Mouse (Mus musculus) limb, embryonic 12.5 days (tissue): ENCODE results near the gene Cyp2d22. TPM values are rescaled to one million over a fixed set of nuclear protein-coding genes. Genes with fewer than 3 reads are reported as not detected.

Experiments
- ATAC-seq: fragments of 200-750 bp; cut with Nextera tagmentation; 2 replicates; pipeline ENCODE4 v1.8.0; 2017; ENCODE audit warnings: low read depth, moderate TSS enrichment; ENCODE audit not compliant: insufficient number of reproducible peaks, insufficient read depth, low FRiP score, low TSS enrichment
- H3K27ac ChIP-seq: fragments of 300-500 bp; sonication (generic); 2 replicates; pipeline ENCODE4 v1.5.1; 2016; ENCODE audit warnings: mild to moderate bottlenecking, moderate library complexity
- H3K27me3 ChIP-seq: fragments of 300-500 bp; sonication (generic); 2 replicates; pipeline ENCODE4 v1.6.1; 2016; ENCODE audit warnings: mild to moderate bottlenecking, moderate library complexity
- H3K36me3 ChIP-seq: fragments of 300-500 bp; sonication (generic); 2 replicates; pipeline ENCODE4 v1.6.1; 2016; ENCODE audit warnings: mild to moderate bottlenecking, moderate library complexity
- H3K4me1 ChIP-seq: fragments of 300-500 bp; sonication (generic); replicated peaks from 2 replicates; pipeline ENCODE4 v1.6.1; 2016
- H3K4me2 ChIP-seq: fragments of 300-500 bp; sonication (generic); 2 replicates; pipeline ENCODE4 v1.6.1; 2016; ENCODE audit warnings: mild to moderate bottlenecking, moderate library complexity
- H3K4me3 ChIP-seq: fragments of 300-500 bp; sonication (generic); replicated peaks from 2 replicates; pipeline ENCODE4 v1.5.1; 2016; ENCODE audit warnings: mild to moderate bottlenecking
- H3K9ac ChIP-seq: fragments of 300-500 bp; sonication (generic); replicated peaks from 2 replicates; pipeline ENCODE4 v1.6.1; 2016; ENCODE audit warnings: mild to moderate bottlenecking, moderate library complexity
- H3K9me3 ChIP-seq: fragments of 300-500 bp; sonication (generic); 2 replicates; pipeline ENCODE4 v1.6.1; 2016; ENCODE audit warnings: mild to moderate bottlenecking, moderate library complexity
- WGBS: fragments of 180-500 bp; shearing (Covaris S2); methylation state at CpG from one replicate; pipeline ENCODE4 v1.1.7; 2016; 5-methylcytosine and 5-hydroxymethylcytosine counted together
- polyA plus RNA-seq: library from polyadenylated mRNA; unstranded; fragments of >200 nt; fragmentation: Nextera tagmentation; extraction: Ambion mirVana; gene quantifications from 2 replicates; pipeline ENCODE4 v1.2.1, GENCODE M21; 2016

The Cyp2d22 gene
- 3.3 and 5.2 TPM in 2 replicates for polyA plus RNA-seq

- no peaks in the 10 kb centered on the region; the same call in 1 of the 2 replicates for H3K27me3 ChIP-seq
- peak; percentile 82 for ATAC-seq
- H3K4me1 ChIP-seq, result peaks cover 18% of the 10 kb centered on the region
- WGBS, result 1% methylated on average over 17 of the region's 24 CpGs
- peak within 1 kb of the TSS; percentile 56 for H3K9ac ChIP-seq
- peak within 1 kb of the TSS; percentile 49 for H3K4me3 ChIP-seq
- H3K4me2 ChIP-seq, result peak within 1 kb of the TSS; percentile 68
- H3K36me3 ChIP-seq, result no peaks in the 10 kb centered on the region
- H3K9me3 ChIP-seq, result no peaks in the 10 kb centered on the region
- H3K27ac ChIP-seq, result peak within 1 kb of the TSS; percentile 64
Observed at GRCm38 (mm10) chr15:82379871-82380713, at the start of gene Cyp2d22. Gene Cyp2d22 (minus strand): TSS chr15:82380260.

GRCm38 (mm10) chr15:82423471-82423870, 43.4 kb upstream of the Cyp2d22 start:
- 80% methylated on average over 3 of the region's 3 CpGs for WGBS
- ATAC-seq, result no peak
- H3K27me3 ChIP-seq, result no peaks in the 10 kb centered on the region
- H3K9ac ChIP-seq, result no peak overlapping the region
- H3K4me1 ChIP-seq, result no peaks in the 10 kb centered on the region
- H3K36me3 ChIP-seq, result no peaks in the 10 kb centered on the region
- no peak overlapping the region for H3K4me2 ChIP-seq
- no peak overlapping the region for H3K4me3 ChIP-seq
- H3K27ac ChIP-seq, result no peak overlapping the region
- peaks cover 3% of the 10 kb centered on the region; the same call in 1 of the 2 replicates for H3K9me3 ChIP-seq

GRCm38 (mm10) chr15:82422935-82423334, 42.9 kb upstream of the Cyp2d22 start:
- H3K27me3 ChIP-seq, result no peaks in the 10 kb centered on the region
- no peaks in the 10 kb centered on the region for H3K9me3 ChIP-seq
- H3K4me1 ChIP-seq, result no peaks in the 10 kb centered on the region
- no peak overlapping the region for H3K27ac ChIP-seq
- no peak overlapping the region for H3K4me2 ChIP-seq
- WGBS, result 73% methylated on average over 4 of the region's 4 CpGs
- H3K4me3 ChIP-seq, result no peak overlapping the region
- H3K36me3 ChIP-seq, result no peaks in the 10 kb centered on the region
- H3K9ac ChIP-seq, result no peak overlapping the region
- no peak for ATAC-seq

GRCm38 (mm10) chr15:82418616-82419015, 38.6 kb upstream of the Cyp2d22 start:
- no peak for ATAC-seq

GRCm38 (mm10) chr15:82416797-82417789, 37.0 kb upstream of the Cyp2d22 start:
- peak overlapping the region; percentile 33 for H3K4me2 ChIP-seq
- ATAC-seq, result peak; percentile 71
- H3K27me3 ChIP-seq, result no peaks in the 10 kb centered on the region
- H3K9me3 ChIP-seq, result no peaks in the 10 kb centered on the region
- no peak overlapping the region; the same call in 1 of the 2 replicates for H3K9ac ChIP-seq
- H3K4me1 ChIP-seq, result peaks cover 12% of the 10 kb centered on the region; the same call in 1 of the 2 replicates
- no peak overlapping the region for H3K4me3 ChIP-seq
- no peak overlapping the region for H3K27ac ChIP-seq
- no peaks in the 10 kb centered on the region for H3K36me3 ChIP-seq
- WGBS, result 32% methylated on average over 16 of the region's 16 CpGs

More at GRCm38 (mm10) chr15:82418616-82419015, 38.6 kb upstream of the Cyp2d22 start:
- H3K9ac ChIP-seq, result no peak overlapping the region
- H3K9me3 ChIP-seq, result no peaks in the 10 kb centered on the region
- H3K27me3 ChIP-seq, result no peaks in the 10 kb centered on the region
- no peak overlapping the region for H3K4me3 ChIP-seq
- H3K36me3 ChIP-seq, result no peaks in the 10 kb centered on the region
- WGBS, result 84% methylated on average over 1 of the region's 1 CpGs
- H3K4me1 ChIP-seq, result peaks cover 12% of the 10 kb centered on the region; the same call in 1 of the 2 replicates
- no peak overlapping the region for H3K27ac ChIP-seq
- no peak overlapping the region for H3K4me2 ChIP-seq

GRCm38 (mm10) chr15:82407536-82407935, 27.5 kb upstream of the Cyp2d22 start:
- Histone ChIP-seq H3K4me1 (no peaks in the 10 kb centered on the region), H3K9me3 (no peaks in the 10 kb centered on the region), H3K27ac (no peak overlapping the region), H3K9ac (no peak overlapping the region), H3K27me3 (no peaks in the 10 kb centered on the region), H3K4me3 (no peak overlapping the region), H3K4me2 (no peak overlapping the region), H3K36me3 (no peaks in the 10 kb centered on the region)
- ATAC-seq, result no peak
- WGBS, result 85% methylated on average over 4 of the region's 4 CpGs

GRCm38 (mm10) chr15:82406981-82407380, 26.9 kb upstream of the Cyp2d22 start, which contains the start of gene Cyp2d10:
Gene Cyp2d10 (minus strand): TSS chr15:82407195.
- Histone ChIP-seq H3K36me3 (no peaks in the 10 kb centered on the region), H3K9ac (no peak within 1 kb of the TSS), H3K4me3 (no peak within 1 kb of the TSS), H3K4me1 (no peaks in the 10 kb centered on the region), H3K27me3 (no peaks in the 10 kb centered on the region), H3K4me2 (no peak within 1 kb of the TSS), H3K9me3 (no peaks in the 10 kb centered on the region), H3K27ac (no peak within 1 kb of the TSS)
- ATAC-seq, result no peak
- 92% methylated on average over 6 of the region's 6 CpGs for WGBS

- H3K27ac ChIP-seq, result no peak overlapping the region
- no peak overlapping the region for H3K4me3 ChIP-seq
- H3K9ac ChIP-seq, result no peak overlapping the region
- H3K27me3 ChIP-seq, result no peaks in the 10 kb centered on the region
- no peaks in the 10 kb centered on the region for H3K9me3 ChIP-seq
- WGBS, result 84% methylated on average over 3 of the region's 3 CpGs
- H3K36me3 ChIP-seq, result no peaks in the 10 kb centered on the region
- H3K4me2 ChIP-seq, result no peak overlapping the region
- ATAC-seq, result no peak
- no peaks in the 10 kb centered on the region for H3K4me1 ChIP-seq
Observed at GRCm38 (mm10) chr15:82404163-82404562, 24.1 kb upstream of the Cyp2d22 start.

- no peaks in the 10 kb centered on the region for H3K36me3 ChIP-seq
- ATAC-seq, result no peak
- no peak overlapping the region for H3K27ac ChIP-seq
- 94% methylated on average over 9 of the region's 9 CpGs for WGBS
- H3K4me3 ChIP-seq, result no peak overlapping the region
- H3K4me2 ChIP-seq, result no peak overlapping the region
- no peaks in the 10 kb centered on the region for H3K4me1 ChIP-seq
- no peak overlapping the region for H3K9ac ChIP-seq
- no peaks in the 10 kb centered on the region for H3K27me3 ChIP-seq
- H3K9me3 ChIP-seq, result no peaks in the 10 kb centered on the region
Observed at GRCm38 (mm10) chr15:82403606-82404005, 23.5 kb upstream of the Cyp2d22 start.

GRCm38 (mm10) chr15:82402741-82403140, 22.7 kb upstream of the Cyp2d22 start:
- Histone ChIP-seq H3K9me3 (no peaks in the 10 kb centered on the region), H3K36me3 (no peaks in the 10 kb centered on the region), H3K4me3 (no peak overlapping the region), H3K9ac (no peak overlapping the region), H3K4me1 (no peaks in the 10 kb centered on the region), H3K27ac (no peak overlapping the region), H3K4me2 (no peak overlapping the region), H3K27me3 (no peaks in the 10 kb centered on the region)
- 88% methylated on average over 6 of the region's 6 CpGs for WGBS
- no peak for ATAC-seq

GRCm38 (mm10) chr15:82402106-82402505, 22.0 kb upstream of the Cyp2d22 start:
- H3K4me1 ChIP-seq, result no peaks in the 10 kb centered on the region
- H3K4me3 ChIP-seq, result no peak overlapping the region
- no peaks in the 10 kb centered on the region for H3K27me3 ChIP-seq
- no peak overlapping the region for H3K27ac ChIP-seq
- H3K9ac ChIP-seq, result no peak overlapping the region
- no peaks in the 10 kb centered on the region for H3K9me3 ChIP-seq
- ATAC-seq, result no peak
- H3K36me3 ChIP-seq, result no peaks in the 10 kb centered on the region
- H3K4me2 ChIP-seq, result no peak overlapping the region
